Mouse (Mus musculus) embryo, embryonic 11.5 days (tissue): ENCODE results near the gene H2afy.

Source experiments
- DNase-seq: peaks from one replicate; pipeline ENCODE4 v3.0.0-alpha.2; 2012; ENCODE audit warnings: low read depth, low spot score

H2afy gene

DNA sequence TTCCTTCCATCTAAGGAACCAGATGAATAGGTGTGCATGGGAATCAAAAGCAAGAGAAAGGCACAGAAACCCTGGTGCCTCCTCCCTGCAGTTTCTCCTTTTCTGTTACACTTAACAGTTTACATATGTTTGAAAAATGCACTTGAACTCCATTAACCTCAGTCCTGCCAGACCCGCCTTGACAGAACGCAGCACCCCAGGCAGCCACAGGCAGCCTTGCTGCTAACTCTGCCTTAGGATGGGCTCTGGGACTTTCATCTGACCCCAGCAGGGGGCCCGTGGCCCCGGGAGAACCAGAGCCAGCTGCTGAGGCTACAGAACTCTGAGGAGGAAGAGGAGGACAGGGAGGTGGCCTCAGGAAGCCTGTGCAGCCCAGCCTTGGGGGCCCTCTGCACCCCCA, 23.7 kb downstream of the H2afy start:
- no peak for DNase-seq

DNA sequence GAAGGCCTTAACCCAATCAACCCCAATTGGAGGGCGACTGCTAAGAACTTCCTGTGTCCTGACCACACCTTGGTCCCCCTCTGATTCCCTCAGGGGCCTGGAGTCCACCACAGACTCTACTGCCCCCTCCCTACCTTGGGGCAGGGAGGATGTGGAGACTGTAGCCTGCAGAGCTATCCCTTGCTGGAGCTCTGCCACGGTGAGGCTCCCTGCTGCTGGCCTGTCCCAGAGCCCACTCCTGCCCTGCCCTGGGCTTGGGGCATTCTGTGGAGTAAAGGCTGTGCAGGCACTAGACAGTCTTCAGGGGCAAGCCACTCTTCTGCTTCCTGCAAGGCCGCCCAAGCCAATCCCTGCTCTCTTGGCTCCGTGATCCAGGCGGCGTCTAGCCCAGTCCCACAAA, 24.6 kb downstream of the H2afy start:
- DNase-seq, result no peak

DNA sequence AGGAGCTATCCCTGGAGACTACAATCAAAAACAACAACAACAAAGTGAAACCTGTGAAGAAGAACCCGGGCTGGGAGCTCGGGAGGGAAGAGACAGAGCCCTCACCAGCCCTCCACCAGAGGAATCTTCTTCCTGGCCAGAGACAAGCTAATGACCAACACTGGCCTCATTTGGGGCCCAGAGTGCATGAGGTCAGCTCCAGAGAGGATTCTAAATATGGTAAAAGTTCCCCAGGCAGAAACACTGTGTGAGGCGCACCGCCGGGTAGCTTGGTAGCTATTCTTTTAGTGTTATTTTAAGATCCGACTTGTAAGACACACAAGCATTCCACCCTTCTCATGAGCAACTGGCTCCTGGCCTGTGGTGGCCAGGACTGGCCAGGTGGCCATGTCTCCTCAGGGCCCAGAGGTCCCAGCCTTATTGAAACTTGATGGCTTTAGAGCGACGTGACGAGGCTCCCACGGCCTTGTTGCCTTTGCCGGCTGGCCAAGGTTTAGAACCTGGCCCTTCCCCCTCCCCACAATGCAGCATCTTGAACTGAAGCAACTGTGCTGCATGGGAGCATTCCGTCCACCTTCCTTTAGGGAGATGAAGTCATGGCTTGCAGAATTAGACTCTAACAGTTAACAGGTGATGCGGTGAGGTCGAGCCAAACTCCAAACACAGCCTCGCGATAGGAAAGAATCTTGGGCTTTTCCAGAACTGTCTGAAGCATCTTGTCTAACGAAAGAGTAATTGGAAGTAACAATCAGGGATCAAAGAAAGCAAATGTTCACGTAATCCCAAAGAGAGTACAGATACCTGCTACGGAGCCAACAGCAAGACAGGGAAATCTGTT, 25.2 kb downstream of the H2afy start:
- no peak for DNase-seq

DNA sequence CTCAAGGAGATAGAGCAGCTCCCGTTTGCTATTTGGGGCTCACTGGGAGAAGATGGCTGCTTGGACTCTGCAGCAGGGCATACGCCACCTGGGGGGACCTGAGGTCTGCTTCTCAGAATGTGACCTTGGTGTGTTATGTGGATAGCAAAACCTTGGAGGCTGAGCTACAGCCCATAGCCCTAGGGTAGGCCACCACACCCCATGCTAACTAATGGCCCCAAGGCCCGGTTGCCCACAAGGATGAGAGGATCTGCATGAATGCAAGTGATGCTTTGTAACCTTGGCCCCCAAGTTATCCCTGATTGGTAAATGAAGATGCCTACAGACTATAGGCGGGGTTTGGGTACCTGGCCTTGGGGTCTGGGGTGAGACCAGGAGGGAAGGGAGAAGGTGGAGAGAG, 26.5 kb downstream of the H2afy start:
- DNase-seq, result no peak

DNA sequence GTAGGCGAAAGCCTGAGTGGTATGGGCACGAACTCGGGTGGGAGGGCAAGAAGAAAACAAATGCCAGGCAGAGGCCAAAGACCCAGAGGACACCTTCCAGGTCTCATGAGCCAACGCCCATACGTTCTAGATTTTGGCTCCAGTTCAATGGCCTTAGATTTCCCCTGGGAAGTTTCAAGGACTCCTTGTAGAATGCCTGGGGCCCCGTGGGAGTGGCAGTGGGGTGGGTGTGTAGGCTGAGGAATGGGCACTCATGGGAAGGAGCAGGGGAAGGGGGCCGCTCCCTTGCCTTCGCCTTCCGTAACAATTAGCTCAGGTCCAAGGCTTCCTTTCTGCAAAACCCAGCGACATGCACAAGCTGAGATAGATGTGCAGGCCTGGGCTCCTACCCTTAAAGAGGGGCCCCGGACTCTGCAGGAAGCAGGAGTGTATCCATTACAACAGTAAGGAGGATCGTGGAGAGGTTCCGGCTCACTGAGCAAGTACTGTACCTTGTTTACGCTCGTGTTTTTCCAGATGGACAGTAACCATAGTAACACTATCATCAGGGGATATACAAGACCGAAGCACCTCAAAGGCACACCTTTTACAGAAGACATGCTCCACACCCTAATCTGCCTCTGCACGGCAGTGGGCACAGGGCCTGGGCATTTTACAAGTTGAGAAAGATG, 27.2 kb downstream of the H2afy start:
- DNase-seq, result no peak

DNA sequence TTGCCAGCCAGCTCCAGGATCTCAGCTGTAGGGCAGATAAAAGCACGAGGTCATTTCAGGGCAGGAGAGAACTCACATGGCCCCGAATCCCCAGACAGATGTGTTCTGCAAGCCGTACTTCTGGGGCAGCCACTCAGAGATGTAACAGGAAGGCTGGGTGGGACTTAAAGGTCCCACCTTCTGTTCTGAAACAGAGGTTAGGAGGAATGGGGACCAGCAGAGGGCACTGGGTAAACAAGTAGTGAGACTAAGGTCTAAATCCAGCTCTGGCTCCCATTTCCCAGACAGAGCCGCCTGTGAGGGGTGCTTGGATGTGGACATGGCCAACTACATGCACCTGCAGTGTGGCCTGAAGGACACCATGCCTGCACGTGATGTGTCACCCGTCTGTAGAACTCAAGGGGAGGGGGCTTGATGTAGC, 31.2 kb downstream of the H2afy start:
- DNase-seq, result no peak

DNA sequence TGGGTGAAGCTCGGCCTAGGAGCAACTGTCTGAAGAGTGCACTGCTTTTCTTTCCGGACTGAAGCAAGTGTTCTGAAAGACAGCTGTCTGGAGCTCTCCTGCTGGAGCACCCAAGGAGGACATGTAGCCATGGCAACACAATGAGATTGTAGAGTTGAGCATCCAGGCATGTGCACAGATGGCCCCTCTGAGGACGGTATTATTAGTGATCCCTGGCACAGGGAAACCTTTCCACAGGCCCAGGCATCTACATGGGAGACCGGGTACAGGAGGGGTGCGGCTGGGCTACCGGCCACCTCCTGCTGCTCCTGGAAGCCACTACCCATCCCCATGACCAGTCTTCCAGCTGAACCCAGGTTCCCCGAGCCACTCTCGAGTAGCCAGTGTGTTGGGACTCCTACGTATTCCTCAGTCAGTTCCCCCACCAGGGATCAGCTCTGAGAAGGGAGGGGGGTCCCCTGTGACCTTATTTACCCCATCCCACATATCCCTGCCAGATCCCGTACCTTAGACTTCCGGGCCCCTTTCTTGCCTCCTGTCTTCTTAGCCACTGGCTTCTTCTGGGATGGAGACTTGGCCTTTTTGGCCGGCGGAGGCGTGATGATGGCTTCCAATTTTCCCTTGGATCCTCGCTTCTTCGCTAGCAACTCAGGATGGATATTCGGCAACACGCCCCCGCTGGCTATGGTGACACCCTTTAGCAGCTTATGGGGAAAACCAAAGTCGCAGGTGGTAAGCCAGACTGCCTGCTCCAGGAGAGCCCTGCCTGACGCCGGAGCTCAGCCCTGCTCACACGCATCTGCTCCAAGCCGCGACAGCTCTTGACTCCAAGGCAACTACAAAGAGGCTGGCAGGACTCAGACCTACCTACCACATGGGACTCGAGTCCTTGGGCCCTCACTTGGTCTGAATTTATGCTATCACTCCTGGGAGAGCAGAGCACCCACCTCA, 32.1 kb downstream of the H2afy start:
- no peak for DNase-seq

DNA sequence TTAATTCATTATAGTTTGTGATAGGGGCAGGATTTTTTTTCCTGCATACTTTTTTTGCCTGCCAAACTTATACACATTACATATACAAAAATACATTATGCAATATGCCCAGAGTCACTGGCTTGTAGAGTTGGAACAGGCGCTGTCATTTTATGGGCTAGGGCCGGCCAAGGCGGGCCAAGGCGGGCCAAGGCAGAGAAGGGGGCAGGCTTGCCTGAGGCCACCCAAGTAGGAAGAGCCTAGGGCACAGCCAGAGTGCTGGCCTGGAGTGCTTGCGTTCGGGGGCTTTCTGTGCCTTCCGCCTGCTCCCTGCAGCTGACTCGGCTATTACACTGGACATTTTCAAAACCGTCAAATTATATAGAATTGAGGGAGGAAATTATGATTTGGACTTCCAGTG, 34.0 kb downstream of the H2afy start:
- DNase-seq, result no peak

DNA sequence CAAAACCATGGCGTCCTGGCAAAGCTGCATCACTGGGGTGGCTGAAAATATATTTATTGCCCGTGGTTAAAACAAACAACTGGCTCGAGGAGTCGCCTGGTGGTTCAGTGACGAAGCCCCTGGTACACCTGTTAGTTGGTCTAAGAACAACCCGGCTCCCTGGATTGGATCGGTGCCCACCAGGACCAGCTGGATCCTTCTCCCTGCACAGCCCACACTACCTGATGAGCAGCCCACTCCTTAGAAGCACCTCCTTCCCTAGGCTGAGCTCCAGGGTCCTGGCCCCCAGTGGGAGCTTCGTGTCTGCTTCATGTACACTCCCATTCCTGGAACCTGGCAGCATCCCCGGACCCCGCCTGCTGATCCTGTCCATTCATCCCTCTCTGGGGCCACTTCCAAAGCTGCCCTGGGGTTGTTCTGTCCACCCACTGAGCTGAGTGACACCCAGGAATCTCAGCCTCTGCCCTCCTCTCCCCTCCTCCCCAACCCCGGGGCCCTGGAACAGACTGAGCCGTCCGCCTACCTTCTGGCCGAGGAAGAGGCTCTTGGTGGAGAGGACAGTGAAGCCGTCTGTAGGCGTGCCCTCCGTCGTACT, 40.5 kb downstream of the H2afy start:
- no peak for DNase-seq

DNA sequence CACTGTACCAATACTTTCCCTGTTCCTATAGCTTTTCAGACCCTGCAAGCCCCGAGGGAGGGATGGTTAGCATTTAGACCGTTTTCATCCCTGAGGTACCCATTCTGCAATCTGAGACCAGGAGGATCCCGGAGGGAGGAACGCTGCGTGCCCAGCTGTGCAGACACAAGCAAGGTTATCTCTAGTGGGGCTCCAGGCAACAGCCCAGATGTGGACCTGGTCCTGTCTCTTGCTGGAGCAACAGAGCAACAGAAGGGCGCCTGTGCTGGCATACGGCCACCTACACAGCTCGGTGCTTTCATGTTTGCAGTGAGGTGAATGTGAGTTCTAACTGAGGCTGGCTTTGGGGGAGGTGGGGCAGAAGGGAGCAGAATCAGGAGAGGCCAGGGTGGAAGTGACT, 41.6 kb downstream of the H2afy start:
- no peak for DNase-seq

DNA sequence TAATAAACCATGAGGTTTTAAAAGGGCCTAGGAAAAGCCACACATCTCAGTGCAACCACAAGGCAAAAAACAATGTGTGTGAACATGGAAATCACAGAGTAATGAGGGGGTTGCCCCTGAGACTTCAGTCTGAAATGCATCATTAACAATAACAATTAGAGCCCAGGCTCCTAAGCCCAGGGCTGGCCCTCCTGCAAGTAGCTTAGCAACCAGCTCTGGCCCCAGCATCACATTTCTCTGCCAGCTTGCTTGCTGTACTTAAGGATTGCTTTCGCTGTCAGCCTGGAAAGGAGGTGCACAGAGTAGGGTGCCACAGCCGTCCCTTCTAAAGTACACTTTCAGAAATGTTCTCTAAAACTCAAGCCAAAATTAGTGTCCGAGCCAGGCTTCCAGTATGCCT, 42.5 kb downstream of the H2afy start:
- DNase-seq, result no peak

DNA sequence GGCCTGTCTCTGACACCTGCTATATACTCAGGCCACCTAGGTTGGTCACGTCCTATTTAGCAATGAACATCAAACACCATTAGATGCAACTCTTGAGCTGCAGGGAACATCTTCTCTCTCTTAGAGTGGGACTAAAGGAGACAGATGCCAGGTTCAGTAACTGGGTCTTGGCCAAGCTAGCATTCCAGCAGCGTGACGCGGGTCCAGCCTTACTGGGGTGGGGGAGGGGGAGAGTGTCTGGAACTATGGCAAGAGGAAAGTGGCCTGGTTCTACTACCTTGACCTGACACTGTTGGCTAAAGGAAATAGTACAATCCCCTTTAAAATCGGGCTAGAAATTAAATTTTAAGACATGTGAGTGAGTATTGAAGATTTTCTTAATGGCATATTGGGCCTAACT, 43.6 kb downstream of the H2afy start:
- DNase-seq, result no peak

DNA sequence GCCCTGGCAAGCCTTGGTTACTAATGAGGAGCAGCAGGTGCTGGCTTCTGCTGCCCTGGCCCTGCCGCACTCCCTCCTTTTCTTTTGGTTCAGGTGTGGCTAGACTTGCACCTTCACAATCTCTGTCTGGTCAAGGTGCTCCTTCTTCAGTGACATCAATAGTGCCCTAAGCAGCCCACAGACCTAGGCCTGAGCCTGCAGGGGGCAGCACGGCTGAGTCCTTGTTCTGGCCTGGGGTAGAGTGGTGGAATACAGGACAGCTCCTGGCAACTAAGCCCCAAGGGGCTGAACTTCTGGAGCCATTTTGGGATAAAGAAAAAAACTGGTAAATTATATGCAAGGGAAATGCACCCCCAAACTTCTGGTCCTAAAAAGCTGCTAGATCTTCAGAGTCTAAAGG, 45.6 kb downstream of the H2afy start:
- DNase-seq, result no peak

DNA sequence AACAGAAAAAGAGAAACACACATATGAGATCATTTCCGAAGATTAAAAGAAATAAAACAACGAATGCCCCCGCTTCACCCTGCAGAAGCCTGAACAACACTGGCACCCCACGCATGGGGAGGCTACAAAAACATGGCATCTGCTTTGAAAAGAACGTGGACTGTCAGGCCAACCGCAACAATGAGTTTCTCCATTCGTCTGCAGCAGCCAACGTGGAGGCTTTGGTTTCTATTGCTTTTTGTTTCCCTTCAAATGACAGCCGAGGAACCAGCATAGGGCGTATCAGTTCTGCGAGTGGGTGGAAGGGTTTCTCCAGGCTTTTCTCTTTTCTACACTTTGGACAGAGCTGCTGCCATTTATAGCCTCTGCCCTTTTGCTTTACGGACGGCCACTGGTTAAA, 47.6 kb downstream of the H2afy start:
- no peak for DNase-seq

DNA sequence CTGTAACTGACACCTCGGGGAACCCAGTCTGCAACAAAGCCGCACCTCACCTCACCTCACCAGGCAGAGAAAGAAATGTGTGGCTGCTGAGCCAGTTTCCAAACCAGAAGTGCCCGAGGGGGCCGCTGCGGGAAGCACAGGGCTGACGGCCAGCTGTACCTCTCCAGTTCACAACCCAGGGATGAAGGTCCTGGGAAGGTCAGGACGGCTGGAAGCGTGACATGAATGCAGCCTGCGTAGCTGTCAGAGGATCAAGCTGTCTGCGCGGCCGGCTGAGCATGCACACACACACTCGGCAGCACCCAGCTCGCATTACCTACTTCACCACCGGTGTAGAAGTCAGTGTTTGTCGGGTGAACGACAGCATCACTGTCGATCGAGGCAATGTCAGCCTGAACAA, 48.2 kb downstream of the H2afy start:
- DNase-seq, result no peak

DNA sequence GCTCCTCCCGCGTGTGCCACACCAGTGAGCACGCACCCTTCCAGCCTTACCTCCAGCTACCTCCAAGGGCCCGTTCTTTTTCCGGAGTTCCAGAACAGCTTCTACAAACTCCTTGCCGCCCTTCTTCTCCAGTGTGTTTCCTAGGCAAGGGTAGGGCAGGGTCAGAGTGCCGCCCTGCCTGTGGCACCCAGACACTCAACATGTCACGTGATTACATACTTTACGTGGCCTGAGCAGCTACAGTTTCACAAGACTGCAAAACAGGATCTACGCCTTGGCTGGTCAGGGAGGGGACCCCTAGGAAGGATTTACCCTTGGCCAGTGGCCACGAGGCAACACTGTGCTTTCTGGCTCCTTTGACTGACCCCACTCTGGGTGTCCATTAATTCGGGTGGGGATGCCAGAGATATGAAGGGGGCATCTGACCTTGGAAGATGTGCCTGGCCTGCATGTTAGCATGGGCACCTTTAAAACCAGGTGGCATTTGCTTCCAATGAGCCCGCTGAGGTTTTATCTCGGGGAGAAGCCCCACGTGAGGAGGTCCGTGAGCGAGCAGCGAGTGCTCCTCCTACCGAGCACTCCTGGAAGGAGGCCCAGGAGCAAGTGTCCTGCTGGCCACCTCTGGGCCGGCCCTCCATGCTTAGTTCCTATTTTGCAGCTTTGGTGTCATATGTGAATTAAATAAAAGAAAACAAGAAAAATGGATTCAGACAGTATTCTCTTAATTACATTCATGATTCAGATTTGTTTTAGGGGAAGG, 51.8 kb downstream of the H2afy start:
- DNase-seq, result no peak

DNA sequence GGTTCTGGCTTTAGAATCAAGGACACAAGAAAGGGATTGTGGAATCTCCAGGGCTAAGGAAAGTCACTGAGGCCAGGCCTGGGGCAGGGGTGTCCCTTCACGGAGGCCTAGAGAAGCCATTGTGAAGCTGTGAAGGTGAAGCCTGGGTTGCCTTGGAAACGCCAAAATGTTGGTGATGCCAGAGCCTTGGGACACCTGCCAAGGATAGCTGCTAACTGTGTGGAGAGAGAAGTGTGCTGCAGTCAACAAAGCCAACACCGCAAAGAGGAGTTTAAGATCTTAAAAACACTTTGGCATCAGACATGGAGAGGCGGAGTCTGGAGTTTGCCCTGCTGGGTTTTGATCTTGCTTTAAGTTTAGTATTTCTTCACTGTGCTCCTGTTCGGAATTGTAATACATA, 54.5 kb downstream of the H2afy start:
- DNase-seq, result no peak

DNA sequence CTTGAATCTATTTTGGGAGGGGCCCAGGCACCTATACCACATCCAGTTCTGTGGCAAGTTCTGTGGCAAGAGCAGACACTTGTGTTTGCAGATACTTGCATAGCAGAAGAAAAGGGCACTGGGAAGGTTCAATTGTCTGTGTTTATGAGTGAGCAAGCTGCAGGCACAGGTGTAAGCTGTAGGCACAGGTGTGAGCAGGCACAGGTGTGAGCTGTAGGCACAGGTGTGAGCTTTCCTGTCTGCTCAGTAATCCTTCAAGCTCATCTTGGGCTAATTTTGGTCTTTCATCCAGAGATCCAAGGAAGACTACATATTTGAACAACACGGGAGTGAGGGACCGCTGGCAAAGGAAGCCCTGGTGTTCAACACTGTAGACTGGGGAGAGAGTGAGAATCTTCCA, 56.5 kb downstream of the H2afy start:
- DNase-seq, result no peak

DNA sequence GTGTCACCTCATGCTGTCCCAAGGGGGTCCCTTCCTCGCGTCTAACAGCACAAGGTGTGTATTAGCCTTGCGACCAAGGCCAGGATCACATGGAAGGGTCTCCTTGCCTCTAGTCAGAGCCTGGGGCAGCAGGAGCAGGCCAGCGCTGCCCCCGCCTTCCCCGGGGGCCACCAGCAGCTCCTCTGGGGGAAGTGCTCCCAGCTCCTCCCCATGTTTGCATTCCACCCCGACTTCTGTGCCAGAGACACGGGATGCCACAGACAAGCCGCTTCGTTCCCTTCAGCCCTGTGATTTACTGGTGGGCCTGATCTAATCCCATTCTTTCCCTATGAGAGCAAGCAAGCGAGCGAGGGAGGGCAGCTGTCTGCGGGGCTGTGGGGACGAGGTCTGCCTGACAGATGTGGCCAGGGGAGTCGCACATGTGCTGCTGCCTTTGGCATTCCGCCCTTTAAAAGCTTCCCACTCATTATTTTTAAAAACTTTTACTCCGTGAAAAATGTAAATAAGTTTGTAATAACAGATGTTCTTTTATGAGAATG, 57.4 kb downstream of the H2afy start:
- DNase-seq, result no peak

DNA sequence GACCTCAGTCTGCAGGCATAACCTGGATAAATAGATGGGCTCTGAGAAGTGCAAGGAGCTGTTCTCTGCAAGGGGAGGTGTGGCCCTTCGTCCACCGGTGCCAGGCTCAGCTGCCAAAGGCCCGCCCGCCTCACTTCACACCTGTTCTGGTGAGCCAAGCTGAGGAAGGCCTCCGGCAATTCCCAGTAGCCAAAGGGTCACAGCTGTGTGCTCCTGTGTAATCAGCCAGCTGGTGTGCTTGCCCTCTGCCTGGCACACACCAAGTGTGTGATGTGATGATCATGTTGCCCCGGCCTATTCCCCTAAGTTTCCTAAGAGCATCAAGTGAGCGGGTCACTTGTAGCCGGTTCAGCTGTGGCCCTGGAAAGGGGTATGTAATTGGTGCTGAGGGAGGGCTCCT, 60.2 kb downstream of the H2afy start:
- DNase-seq, result no peak

DNA sequence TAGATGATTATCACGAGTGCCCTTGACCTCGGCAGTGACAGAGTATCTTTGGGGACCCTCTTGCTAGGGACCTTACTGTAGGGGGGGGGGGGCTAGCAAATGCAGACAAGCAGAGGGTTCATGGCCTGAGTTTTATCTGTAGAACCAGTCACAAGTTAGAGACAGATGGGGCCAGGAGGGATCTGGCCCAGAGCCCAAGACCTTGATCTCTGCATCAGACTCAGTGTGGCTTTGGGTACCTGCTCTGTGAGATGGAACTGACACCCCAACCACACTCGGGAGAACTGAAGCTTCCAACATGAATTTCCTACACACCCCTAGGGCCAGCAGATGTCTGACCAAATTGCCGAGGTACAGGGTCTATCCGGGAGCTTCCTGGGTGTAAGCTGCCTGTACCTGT, 63.0 kb downstream of the H2afy start:
- no peak for DNase-seq
